Mouse (Mus musculus): ENCODE measurements around the gene Tfap2d. TPM values are rescaled to one million over a fixed set of nuclear protein-coding genes. Genes with fewer than 3 reads are reported as not detected.

Tfap2d gene
- not detected in 2 replicates for polyA plus RNA-seq (2016; fragmentation: Nextera tagmentation; extraction: Ambion mirVana)

DNA sequence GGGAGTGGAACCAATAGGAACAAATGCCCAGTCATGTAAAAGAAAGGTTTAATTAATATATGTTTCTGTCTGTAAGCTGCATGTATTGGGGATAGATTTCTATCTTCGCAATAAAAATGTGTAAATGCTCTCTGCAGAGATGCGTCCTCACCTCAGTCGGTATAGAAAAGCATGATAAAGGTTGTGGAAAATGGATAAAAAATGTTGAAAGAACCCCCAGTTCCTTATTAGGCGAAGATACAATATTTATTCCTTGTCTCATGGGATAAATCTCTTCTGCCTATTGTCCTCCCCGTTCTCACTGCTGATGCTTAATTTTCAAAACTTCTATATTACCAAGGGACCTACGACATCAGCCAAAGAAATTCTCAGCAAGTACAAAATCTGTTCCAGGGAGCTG, at the start of gene Tfap2d:
Gene Tfap2d (plus strand): TSS at position 392 of the 400 bp plus-strand sequence.
- Histone ChIP-seq H3K4me1 (no peaks in the 10 kb centered on the region), H3K36me3 (no peaks in the 10 kb centered on the region), H3K27me3 (ENCODE audit: insufficient read depth, poor library complexity, severe bottlenecking) (peaks cover 98% of the 10 kb centered on the region), H3K27ac (no peak within 1 kb of the TSS), H3K9me3 (no peaks in the 10 kb centered on the region), H3K4me3 (no peak within 1 kb of the TSS)
- no peak for DNase-seq (ENCODE audit: low spot score)
- 8% methylated on average over 6 of the region's 6 CpGs for WGBS

DNA sequence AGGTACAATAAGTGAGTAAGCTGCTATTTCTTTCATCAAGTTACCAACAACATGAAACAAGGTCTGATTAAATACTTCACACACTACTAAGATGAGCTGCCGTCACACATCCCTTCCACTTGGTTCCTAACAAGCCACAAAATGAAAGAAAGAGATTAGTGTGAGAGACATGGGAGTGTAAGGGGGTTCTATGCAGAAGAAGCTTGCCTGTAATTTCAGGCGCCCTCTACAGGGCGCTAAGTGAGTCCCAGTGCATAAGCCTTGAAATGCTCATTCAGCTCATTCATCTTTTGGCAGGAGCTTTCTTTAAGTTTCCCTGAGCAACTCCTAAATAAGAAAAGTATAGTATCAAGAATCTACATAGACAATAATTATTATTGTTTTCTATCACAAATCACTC, 46.5 kb upstream of the Tfap2d start:
- Histone ChIP-seq H3K4me3 (no peak overlapping the region), H3K4me1 (no peaks in the 10 kb centered on the region), H3K36me3 (no peaks in the 10 kb centered on the region), H3K27ac (no peak overlapping the region), H3K9me3 (no peaks in the 10 kb centered on the region), H3K27me3 (ENCODE audit: insufficient read depth, poor library complexity, severe bottlenecking) (no peaks in the 10 kb centered on the region)
- WGBS = 14% methylated on average over 3 of the region's 3 CpGs
- DNase-seq (ENCODE audit: low spot score) = no peak

DNA sequence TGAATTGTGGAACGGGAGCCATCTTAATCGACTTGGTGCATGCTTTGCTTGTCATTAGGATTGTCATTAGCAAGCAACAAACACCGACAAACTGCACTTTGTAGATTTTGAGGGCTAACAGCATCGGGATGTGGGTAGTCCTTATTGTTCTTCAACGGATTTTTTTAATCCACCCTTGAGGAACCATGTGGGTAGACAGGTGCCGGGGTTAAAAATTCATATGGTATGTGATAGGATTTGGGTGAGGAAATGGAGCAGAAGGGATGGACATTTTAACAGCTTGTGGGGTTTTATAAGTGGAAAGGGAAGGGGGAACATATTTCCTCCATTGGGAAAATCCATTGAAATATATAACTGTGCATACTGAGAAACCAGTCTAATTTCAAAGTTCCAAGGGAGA, 46.0 kb upstream of the Tfap2d start:
- H3K36me3 ChIP-seq = no peaks in the 10 kb centered on the region
- H3K27ac ChIP-seq = no peak overlapping the region
- H3K4me1 ChIP-seq = no peaks in the 10 kb centered on the region
- no peak for DNase-seq (ENCODE audit: low spot score)
- H3K27me3 ChIP-seq (ENCODE audit: insufficient read depth, poor library complexity, severe bottlenecking) = no peaks in the 10 kb centered on the region
- WGBS = 69% methylated on average over 6 of the region's 6 CpGs
- no peak overlapping the region for H3K4me3 ChIP-seq
- H3K9me3 ChIP-seq = no peaks in the 10 kb centered on the region

DNA sequence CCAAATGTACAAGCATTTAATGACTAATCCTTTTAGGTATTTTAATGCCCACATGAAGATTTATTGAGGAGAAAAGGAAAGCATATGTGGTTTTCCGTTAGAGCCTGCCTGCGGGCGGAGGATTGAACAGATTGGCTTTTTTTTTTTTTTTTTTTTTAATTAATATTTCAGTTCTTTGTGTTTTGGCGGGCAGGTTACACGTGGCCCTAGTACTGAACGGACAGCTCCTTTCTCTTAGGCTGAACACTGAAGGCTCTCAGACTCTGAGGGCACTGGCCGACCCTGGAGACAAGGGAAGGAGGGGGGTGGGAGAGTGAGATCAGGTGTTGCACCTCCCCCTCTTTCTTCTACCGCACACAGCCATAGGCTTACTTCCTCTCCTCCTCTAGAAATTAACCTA, 14.7 kb upstream of the Tfap2d start:
- Histone ChIP-seq H3K4me1 (no peaks in the 10 kb centered on the region), H3K27ac (no peak overlapping the region), H3K4me3 (no peak overlapping the region), H3K36me3 (no peaks in the 10 kb centered on the region), H3K9me3 (no peaks in the 10 kb centered on the region), H3K27me3 (ENCODE audit: insufficient read depth, poor library complexity, severe bottlenecking) (no peaks in the 10 kb centered on the region)
- DNase-seq (ENCODE audit: low spot score) = no peak
- WGBS = 12% methylated on average over 8 of the region's 8 CpGs

DNA sequence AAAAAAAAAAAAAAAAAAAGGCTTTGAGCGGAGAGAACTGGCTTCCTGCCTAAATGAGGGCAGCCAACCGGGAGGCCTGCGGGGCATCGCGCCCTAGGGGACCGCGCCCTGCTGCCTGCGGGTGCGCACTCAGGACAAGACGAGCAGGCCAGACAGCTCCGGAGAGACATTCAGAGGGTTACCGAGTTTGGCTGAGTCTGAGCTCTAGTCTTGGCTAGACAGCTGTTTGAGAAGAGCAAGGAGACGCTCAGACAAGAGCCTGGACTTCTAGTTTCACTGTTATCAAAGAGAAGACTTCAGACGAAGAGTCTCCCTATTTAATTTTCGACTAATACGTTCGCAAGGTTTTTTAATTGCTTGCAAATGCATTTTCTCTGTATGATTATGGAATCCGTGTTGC, 5.9 kb upstream of the Tfap2d start:
- Histone ChIP-seq H3K27me3 (ENCODE audit: insufficient read depth, poor library complexity, severe bottlenecking) (peaks cover 69% of the 10 kb centered on the region), H3K4me3 (no peak overlapping the region), H3K4me1 (no peaks in the 10 kb centered on the region), H3K36me3 (no peaks in the 10 kb centered on the region), H3K9me3 (no peaks in the 10 kb centered on the region), H3K27ac (no peak overlapping the region)
- under 1% methylated on average over 18 of the region's 18 CpGs for WGBS
- DNase-seq (ENCODE audit: low spot score) = no peak

DNA sequence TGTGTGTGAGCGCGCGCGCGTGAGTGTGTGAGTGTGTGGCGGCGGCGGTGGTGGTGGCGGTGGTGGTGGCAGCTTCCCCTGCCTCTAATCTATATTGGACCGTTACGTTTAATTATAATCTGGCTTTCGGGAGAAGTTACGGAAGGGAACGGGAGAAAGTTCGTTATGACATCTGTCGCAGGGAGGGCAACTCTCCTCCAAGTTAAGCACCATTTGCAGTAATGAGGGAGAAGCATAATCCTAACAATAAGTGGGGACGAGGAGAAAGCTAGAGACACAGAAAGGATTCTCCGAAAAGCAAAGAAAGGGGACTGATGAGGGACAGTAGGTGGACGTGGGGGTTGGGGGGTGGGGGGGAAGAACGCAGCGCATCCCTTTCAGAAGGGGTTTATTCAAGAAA, 494 bp downstream of the Tfap2d start:
- no peaks in the 10 kb centered on the region for H3K4me1 ChIP-seq
- H3K4me3 ChIP-seq = no peak overlapping the region
- under 1% methylated on average over 21 of the region's 21 CpGs for WGBS
- no peak for DNase-seq (ENCODE audit: low spot score)
- peaks cover 98% of the 10 kb centered on the region for H3K27me3 ChIP-seq (ENCODE audit: insufficient read depth, poor library complexity, severe bottlenecking)
- no peaks in the 10 kb centered on the region for H3K9me3 ChIP-seq
- no peak overlapping the region for H3K27ac ChIP-seq
- no peaks in the 10 kb centered on the region for H3K36me3 ChIP-seq

DNA sequence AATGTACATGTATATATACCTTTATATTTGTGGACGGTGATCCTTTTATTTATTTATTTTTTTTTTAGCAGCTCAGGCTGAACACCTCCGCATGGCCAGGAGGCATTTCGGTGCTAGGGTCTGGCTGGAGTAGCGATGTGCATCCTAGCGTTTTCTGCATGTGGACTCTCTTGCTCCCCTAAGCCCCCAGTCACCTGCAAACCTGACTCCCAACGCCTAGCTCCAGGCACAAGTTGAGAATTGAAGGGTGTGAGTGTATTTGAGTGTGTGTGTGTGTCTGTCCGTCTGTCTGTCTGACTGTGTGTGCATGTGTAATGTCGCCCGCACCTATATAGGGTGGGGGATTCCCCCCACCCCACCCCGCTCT, 937 bp downstream of the Tfap2d start:
- 1% methylated on average over 10 of the region's 10 CpGs for WGBS
- Histone ChIP-seq H3K36me3 (no peaks in the 10 kb centered on the region), H3K4me3 (no peak overlapping the region), H3K4me1 (no peaks in the 10 kb centered on the region), H3K27ac (no peak overlapping the region), H3K9me3 (no peaks in the 10 kb centered on the region), H3K27me3 (ENCODE audit: insufficient read depth, poor library complexity, severe bottlenecking) (peaks cover 98% of the 10 kb centered on the region)
- DNase-seq (ENCODE audit: low spot score) = no peak

DNA sequence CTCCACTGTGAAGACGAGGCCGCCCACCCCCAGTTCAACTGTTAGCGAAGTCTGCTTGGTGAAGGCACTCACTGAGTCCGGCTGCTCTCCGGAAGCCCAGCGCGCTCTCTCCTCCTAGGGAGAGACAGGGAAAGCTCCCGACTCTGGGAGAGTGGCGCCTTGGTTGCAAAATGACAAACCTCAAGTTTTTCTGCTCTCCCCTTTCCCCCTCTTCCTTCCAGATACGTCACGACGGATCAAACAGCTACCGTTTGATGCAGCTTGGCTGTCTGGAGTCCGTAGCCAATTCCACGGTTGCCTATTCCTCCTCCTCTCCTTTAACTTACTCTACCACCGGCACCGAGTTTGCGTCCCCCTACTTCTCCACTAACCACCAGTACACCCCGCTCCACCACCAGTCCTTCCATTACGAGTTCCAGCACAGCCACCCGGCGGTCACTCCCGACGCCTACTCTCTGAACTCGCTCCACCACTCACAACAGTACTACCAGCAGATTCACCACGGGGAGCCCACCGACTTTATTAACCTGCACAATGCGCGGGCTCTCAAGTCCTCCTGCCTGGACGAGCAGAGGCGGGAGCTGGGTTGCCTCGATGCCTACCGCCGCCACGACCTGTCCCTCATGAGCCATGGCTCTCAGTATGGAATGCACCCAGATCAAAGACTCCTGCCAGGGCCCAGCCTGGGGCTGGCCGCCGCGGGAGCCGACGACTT, 1.5 kb downstream of the Tfap2d start:
- H3K27ac ChIP-seq = no peak overlapping the region
- peaks cover 99% of the 10 kb centered on the region for H3K27me3 ChIP-seq (ENCODE audit: insufficient read depth, poor library complexity, severe bottlenecking)
- under 1% methylated on average over 40 of the region's 40 CpGs for WGBS
- no peak for DNase-seq (ENCODE audit: low spot score)
- H3K4me3 ChIP-seq = no peak overlapping the region
- no peaks in the 10 kb centered on the region for H3K4me1 ChIP-seq
- H3K36me3 ChIP-seq = no peaks in the 10 kb centered on the region
- no peaks in the 10 kb centered on the region for H3K9me3 ChIP-seq

DNA sequence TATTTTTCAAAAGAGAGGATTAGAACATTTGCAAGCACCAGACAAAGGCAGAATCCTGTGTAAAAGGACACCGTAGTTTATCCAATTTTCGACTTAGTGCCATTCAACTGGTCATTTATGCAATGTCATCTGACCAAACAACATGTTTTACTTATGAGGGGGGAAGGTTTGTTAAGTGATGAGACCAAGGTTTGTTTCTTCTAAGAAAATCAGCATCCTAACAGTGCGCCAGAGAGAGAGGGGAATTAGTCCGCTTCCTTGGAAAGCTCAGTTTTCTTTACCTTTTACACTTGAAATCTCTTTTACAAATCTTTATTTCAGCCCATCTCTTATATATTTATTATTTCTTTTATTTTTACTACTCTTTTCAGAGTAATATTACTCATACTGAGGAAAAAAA, 3.6 kb downstream of the Tfap2d start:
- Histone ChIP-seq H3K4me1 (no peaks in the 10 kb centered on the region), H3K4me3 (no peak overlapping the region), H3K27me3 (ENCODE audit: insufficient read depth, poor library complexity, severe bottlenecking) (peaks cover 100% of the 10 kb centered on the region), H3K36me3 (no peaks in the 10 kb centered on the region), H3K9me3 (no peaks in the 10 kb centered on the region), H3K27ac (no peak overlapping the region)
- DNase-seq (ENCODE audit: low spot score) = no peak
- 6% methylated on average over 4 of the region's 4 CpGs for WGBS

DNA sequence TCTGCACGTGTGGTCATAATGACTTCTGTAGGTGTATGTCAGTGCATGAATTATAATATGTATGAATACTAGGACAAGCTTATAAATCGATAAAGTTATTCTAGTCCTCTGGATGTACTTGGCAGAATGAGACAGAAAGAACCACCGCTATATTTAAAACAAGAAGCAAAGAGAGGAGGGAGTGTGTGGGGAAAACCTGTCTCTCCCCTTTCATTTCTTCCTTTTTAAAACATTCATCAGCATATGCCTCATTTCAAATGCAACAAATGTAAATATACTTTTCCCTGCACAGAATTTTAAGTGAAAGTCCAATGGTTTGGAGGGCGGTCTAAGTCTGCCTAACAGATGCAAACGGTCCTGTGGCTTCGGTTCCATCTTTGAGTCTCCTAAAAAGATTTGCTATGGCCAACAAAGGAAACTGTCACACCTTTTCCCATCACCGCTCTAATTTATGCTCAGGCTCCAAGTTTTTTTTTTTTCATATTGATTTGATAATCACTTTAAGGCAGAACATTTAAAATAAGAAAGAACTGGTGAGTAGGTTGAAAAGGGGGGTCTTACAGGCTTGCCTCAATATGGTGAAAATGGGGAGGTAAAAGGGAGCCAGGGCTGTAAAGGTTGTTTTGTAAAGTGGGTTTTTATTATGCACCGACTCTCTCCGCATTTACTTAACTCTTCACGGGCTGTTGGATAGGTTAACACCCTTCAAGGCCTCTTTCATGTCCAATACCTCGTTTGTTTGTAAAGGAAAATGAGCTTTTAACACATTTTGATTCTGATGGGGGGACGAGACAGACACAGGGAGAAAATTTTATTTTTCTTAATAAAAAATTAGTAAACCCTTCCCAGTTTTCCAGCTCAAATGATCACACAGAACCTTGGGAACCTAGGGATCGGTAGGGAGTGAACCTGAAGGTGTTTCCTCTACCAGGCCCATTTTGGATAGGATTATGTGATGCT, 4.3 kb downstream of the Tfap2d start:
- Histone ChIP-seq H3K4me3 (no peak overlapping the region), H3K27me3 (ENCODE audit: insufficient read depth, poor library complexity, severe bottlenecking) (peaks cover 100% of the 10 kb centered on the region), H3K36me3 (no peaks in the 10 kb centered on the region), H3K9me3 (no peaks in the 10 kb centered on the region), H3K27ac (no peak overlapping the region), H3K4me1 (no peaks in the 10 kb centered on the region)
- DNase-seq (ENCODE audit: low spot score) = no peak
- WGBS = under 1% methylated on average over 13 of the region's 13 CpGs

DNA sequence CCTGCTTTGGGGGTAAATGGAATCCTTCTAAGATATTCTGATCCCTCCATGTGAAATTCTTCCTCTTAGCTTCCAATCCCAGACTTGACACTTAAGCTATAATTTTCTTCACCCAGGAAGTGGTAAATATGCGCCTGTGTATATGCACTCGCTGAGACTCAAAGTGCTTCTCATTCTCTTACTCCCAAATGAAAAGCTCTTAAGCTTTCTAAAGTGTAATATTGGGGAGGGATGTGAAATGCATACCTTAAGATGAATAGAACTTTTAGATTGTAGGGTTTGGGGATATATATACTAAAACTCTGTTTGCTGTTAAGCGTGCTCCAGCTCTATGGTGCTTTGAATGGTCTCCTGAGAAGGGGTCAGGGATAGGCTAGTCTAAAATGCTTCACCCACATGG, 5.0 kb downstream of the Tfap2d start:
- no peaks in the 10 kb centered on the region for H3K4me1 ChIP-seq
- H3K4me3 ChIP-seq = no peak overlapping the region
- no peaks in the 10 kb centered on the region for H3K36me3 ChIP-seq
- DNase-seq (ENCODE audit: low spot score) = no peak
- H3K27me3 ChIP-seq (ENCODE audit: insufficient read depth, poor library complexity, severe bottlenecking) = peaks cover 100% of the 10 kb centered on the region
- H3K27ac ChIP-seq = no peak overlapping the region
- no peaks in the 10 kb centered on the region for H3K9me3 ChIP-seq
- under 1% methylated on average over 3 of the region's 3 CpGs for WGBS

DNA sequence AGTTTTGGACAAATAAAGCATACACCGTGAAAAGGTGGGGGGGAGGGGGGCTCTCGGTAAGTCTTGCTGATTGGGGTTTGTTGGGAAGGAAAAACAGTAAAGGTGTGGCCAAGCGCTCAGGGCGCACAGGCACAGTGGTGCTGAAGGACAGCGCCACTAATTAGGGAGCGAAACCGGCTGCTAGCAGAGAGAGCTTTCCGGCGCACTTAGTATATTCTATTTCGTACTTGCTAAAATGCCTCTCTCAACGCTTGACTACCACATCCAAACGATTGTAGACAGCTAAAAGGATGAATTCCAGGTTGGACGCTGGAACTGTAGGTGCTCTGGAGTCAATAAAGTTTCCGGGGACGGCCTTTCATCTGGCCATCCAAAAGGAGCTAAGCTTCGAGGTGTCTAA, 6.9 kb downstream of the Tfap2d start:
- H3K9me3 ChIP-seq = no peaks in the 10 kb centered on the region
- peak; percentile 77 for DNase-seq (ENCODE audit: low spot score)
- no peaks in the 10 kb centered on the region for H3K4me1 ChIP-seq
- H3K36me3 ChIP-seq = no peaks in the 10 kb centered on the region
- peaks cover 92% of the 10 kb centered on the region for H3K27me3 ChIP-seq (ENCODE audit: insufficient read depth, poor library complexity, severe bottlenecking)
- peak overlapping the region; percentile 24; the same call in 1 of the 2 replicates for H3K4me3 ChIP-seq
- H3K27ac ChIP-seq = no peak overlapping the region
- under 1% methylated on average over 16 of the region's 16 CpGs for WGBS

DNA sequence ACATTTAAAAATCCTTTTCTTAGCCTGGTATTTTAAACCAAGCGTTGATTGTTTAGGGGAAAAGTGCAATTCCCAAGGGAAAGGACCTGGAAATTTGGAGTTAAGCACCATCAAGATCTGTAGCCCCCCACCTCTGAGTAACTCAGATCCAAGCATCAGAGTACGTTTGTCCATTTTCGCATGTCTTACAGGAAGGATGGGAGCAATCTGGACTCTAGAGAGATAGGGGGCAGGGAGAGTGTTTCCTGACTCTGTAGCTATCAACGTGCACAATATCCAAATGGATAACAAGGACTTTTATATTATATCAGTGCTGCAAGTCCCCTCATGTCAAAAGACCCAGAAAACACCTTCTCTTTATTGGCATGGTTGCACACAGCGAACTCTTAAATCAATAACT, 7.4 kb downstream of the Tfap2d start:
- Histone ChIP-seq H3K4me1 (no peaks in the 10 kb centered on the region), H3K27me3 (ENCODE audit: insufficient read depth, poor library complexity, severe bottlenecking) (peaks cover 87% of the 10 kb centered on the region), H3K36me3 (no peaks in the 10 kb centered on the region), H3K9me3 (no peaks in the 10 kb centered on the region), H3K4me3 (no peak overlapping the region), H3K27ac (no peak overlapping the region)
- no peak for DNase-seq (ENCODE audit: low spot score)
- WGBS = 2% methylated on average over 5 of the region's 5 CpGs

All from heart, embryonic 10.5 days (tissue).